Mouse (Mus musculus) frontal cortex, adult 2 months (tissue): Measurements from ENCODE around the gene C1qc. TPM values are rescaled to one million over a fixed set of nuclear protein-coding genes. Genes with fewer than 3 reads are reported as not detected.

Source experiments
- DNase-seq, 2 experiments: peaks; one replicate each; pipeline ENCODE4 v3.0.0; 2022; ENCODE audit warnings: low spot score in 1 of 2; ENCODE audit errors: extremely low spot score in 1 of 2
- polyA plus RNA-seq: library from polyadenylated mRNA; depleted of rRNA; stranded (reverse); fragments of >200 nt; gene quantifications from 2 replicates; pipeline ENCODE4 v1.2.3, GENCODE M21; 2012; rRNA removed

Gene C1qc
- polyA plus RNA-seq, 1 experiment: 84.6 TPM

DNA sequence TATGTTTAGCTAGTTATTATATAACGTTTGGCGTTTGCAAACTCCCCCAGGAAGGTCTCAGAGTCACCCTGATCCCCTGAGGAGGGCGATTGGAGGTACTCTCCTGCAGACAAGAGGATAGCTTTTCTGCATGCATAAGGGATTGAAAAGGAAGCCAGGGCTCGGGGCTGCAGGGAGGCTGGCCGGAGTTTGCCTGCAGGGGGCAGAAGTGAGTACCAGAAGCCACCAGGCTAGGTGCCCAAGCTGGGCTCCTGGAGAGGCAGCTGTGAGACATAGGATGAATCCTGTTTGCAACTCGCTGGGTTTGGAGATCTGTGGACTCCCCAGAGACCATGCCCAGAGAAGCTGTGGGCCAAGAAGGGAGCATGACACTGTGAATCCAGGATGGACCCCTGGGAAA, 37.8 kb downstream of the C1qc start:
- DNase-seq: peak in 1 of 2 experiments; percentile 58

DNA sequence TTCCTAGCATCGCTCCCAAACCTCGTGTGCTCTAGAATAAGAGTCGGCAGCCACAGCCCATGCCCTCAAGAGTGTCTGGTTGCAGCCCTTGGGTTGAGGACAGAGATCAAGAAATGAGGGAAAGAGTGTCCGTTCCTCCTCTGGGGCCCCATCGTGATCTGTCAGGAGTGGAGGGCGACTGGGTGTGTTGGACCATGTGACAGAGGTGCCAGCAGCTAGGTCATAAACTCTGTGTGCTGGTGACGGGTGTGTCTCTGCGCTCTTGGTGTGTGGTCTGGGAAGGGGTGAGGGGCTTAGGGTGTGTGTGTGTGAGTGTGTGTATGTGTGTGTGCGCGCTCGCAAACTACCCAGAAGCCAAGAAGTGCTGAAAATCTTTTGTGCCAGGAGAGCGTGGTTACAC, 39.9 kb downstream of the C1qc start:
- DNase-seq: no peak

DNA sequence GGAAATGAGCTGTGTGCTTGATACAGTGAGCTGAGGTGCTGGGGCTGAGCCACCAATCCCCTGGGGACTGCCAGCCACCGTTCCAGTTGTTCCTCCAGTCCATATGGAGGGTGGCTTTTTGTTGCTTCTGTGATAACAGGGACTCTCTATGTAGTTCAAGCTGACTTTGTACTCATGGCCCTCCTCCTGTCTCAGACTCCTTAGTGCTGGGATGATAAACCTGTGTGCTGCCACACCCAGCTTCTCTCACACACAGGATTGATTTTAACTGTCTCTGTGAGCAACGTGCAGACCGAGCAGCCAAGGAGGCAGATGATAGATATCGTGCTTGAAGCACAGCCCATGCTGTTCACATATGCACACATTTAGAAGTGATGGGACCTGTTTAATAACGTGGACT, 40.7 kb downstream of the C1qc start:
- DNase-seq: no peak

DNA sequence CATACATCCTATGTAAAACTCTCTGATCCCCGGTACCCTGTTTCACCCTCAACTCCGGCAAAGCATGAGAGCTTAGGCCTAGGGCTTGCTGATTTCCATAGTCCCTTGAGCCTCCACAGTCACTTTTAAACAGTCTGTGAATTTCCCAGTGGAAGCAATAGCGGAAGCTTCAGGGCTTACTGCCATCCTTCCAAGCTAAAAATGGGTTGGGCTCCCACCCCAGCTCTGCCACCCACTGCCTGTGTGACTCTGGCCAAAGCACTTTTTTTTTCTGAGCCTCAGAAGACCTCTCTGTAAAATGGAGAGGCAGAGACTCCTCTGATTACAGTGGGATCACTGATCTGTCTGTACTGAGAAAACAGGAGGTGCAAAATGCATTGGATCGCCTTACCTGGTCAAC, 44.3 kb downstream of the C1qc start:
- DNase-seq: peak in 1 of 2 experiments; percentile 67

DNA sequence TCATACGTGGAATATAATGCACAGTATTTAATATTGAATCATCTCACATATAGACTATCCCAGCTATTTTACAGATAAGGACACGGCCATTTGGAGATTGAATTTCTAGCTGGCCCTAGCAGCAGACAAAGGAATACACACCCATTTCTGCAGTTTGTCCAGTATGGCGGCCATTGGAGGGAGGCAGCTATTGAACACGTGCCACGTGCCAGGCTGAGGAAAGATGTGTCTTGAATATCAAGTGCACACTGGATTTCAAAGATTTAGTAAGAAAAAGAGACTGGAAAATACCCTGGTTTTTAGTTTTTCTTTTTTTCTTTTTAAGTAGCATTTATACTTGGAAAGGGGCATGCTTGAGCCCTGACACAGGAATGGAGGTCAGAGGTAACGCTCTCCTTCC, 45.7 kb downstream of the C1qc start:
- DNase-seq: no peak

GRCm38 (mm10) chr4:136842802-136843201, 50.1 kb downstream of the C1qc start:
- no peak for DNase-seq

GRCm38 (mm10) chr4:136842033-136842432, 50.8 kb downstream of the C1qc start:
- DNase-seq: no peak

DNA sequence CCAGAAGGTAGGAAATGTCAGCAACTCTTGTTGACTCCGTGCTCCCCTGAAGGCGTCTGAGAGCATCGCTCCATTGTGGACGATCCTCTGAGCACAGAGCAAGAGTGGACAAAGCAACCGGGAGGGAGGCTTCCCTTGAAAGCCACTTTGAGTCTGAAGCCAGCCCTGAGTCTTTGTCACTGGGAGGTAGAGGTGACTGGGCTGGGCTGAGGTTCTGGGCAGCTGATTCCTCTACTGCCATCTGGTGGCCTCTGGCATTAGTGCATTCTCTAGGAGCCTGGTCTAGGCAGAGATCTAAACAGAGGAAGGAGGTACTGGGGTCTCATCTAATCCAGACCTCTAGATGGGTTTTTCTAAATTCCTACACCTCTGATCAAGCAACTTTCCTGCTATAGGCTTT, 51.8 kb downstream of the C1qc start:
- DNase-seq: peak; percentile 33 to 92

Other genes with a start within 250 kb of the C1qc start
- 7.3 and 8.9 TPM in 2 replicates for gene Ephb2, start 57.1 kb downstream of the C1qc start, polyA plus RNA-seq
- 100 and 129 TPM in 2 replicates for gene C1qb, start 6.9 kb downstream of the C1qc start, polyA plus RNA-seq
- gene C1qa, start 5.7 kb upstream of the C1qc start, polyA plus RNA-seq: 67.6 and 92.8 TPM in 2 replicates
- gene Epha8, start 63.8 kb upstream of the C1qc start, polyA plus RNA-seq: 5.1 and 6.4 TPM in 2 replicates
- gene Zbtb40, start 155.7 kb upstream of the C1qc start, polyA plus RNA-seq: 7.4 and 7.5 TPM in 2 replicates